Mouse (Mus musculus) brain, embryonic 14.5 days (tissue): ENCODE results near the gene Il10rb.

Experiments used
- CTCF ChIP-seq: fragments of 200-500 bp; IDR thresholded peaks from 2 replicates; pipeline ENCODE4 v1.5.1; 2012; ENCODE audit warnings: inconsistent platforms, mild to moderate bottlenecking, moderate library complexity, borderline replicate concordance; ENCODE audit not compliant: insufficient read depth, insufficient read length; ENCODE audit errors: extremely low read depth
- POLR2A ChIP-seq: fragments of 200-500 bp; IDR thresholded peaks from 2 replicates; pipeline ENCODE4 v1.6.1; 2012; ENCODE audit warnings: mild to moderate bottlenecking, inconsistent platforms, borderline replicate concordance; ENCODE audit not compliant: poor library complexity, insufficient read depth, insufficient read length, severe bottlenecking; ENCODE audit errors: extremely low read depth

GRCm38 (mm10) chr16:91379412-91379811 is 26.6 kb upstream of the Il10rb start:
- TF ChIP-seq CTCF: no peak
- no peak for TF ChIP-seq POLR2A
